Mouse (Mus musculus) adipocyte (in vitro differentiated cells): ENCODE measurements around the gene Hoxb7.
A peak's percentile ranks its signal among the peaks of the same experiment; 100 is the strongest.

Experiments used
- DNase-seq: peaks from one replicate; pipeline ENCODE4 v3.0.0-alpha.2; 2016; ENCODE audit warnings: low spot score

Hoxb7 gene

GRCm38 (mm10) chr11:96268031-96268745 is 18.2 kb upstream of the Hoxb7 start:
- no peak for DNase-seq

GRCm38 (mm10) chr11:96269869-96270268 is 16.6 kb upstream of the Hoxb7 start:
- peak; percentile 20 for DNase-seq

GRCm38 (mm10) chr11:96270996-96271540 is 15.4 kb upstream of the Hoxb7 start, which contains the start of gene Hoxb9:
Gene Hoxb9 (plus strand): TSS chr11:96271457.
- DNase-seq: no peak

- no peak for DNase-seq
Measured at GRCm38 (mm10) chr11:96271541-96272011, 14.8 kb upstream of the Hoxb7 start.

- no peak for DNase-seq
Measured at GRCm38 (mm10) chr11:96272024-96272921, 14.2 kb upstream of the Hoxb7 start.

GRCm38 (mm10) chr11:96274428-96274827 is 12.0 kb upstream of the Hoxb7 start:
- DNase-seq: no peak

- DNase-seq: no peak
Measured at GRCm38 (mm10) chr11:96275896-96276295, 10.5 kb upstream of the Hoxb7 start.

- no peak for DNase-seq
Measured at GRCm38 (mm10) chr11:96277151-96278044, 9.0 kb upstream of the Hoxb7 start.

- no peak for DNase-seq
Measured at GRCm38 (mm10) chr11:96278324-96278723, 8.1 kb upstream of the Hoxb7 start.

- DNase-seq: peak; percentile 88
Measured at GRCm38 (mm10) chr11:96278773-96279172, 7.7 kb upstream of the Hoxb7 start.

- DNase-seq: no peak
Measured at GRCm38 (mm10) chr11:96279421-96280233, 6.8 kb upstream of the Hoxb7 start.

- DNase-seq: no peak
Measured at GRCm38 (mm10) chr11:96280399-96281378, 5.7 kb upstream of the Hoxb7 start.

GRCm38 (mm10) chr11:96281396-96281795 is 5.0 kb upstream of the Hoxb7 start:
- no peak for DNase-seq

- no peak for DNase-seq
Measured at GRCm38 (mm10) chr11:96281855-96282570, 4.4 kb upstream of the Hoxb7 start, which contains the start of gene Hoxb8. Gene Hoxb8 (plus strand): TSS chr11:96281905.

- no peak for DNase-seq
Measured at GRCm38 (mm10) chr11:96282795-96283430, 3.5 kb upstream of the Hoxb7 start.

GRCm38 (mm10) chr11:96284041-96284749 is 2.2 kb upstream of the Hoxb7 start:
- DNase-seq: no peak
